Mouse (Mus musculus) spleen, adult 2 months (tissue): ENCODE measurements around the gene Sdf4. TPM values are rescaled to one million over a fixed set of nuclear protein-coding genes. Genes with fewer than 3 reads are reported as not detected.

Experiments used
- DNase-seq, 2 experiments: peaks; one replicate each; pipeline versions ENCODE4 v3.0.0 to v3.0.0-alpha.2; 2012 to 2021; ENCODE audit warnings: low spot score in 2 of 2, low read depth in 1 of 2
- H3K27ac ChIP-seq: fragments of 200-500 bp; 2 replicates; pipeline ENCODE4 v1.5.1; 2012; ENCODE audit warnings: low read length, inconsistent platforms; ENCODE audit not compliant: insufficient read depth
- H3K27me3 ChIP-seq: fragments of 200-500 bp; 2 replicates; pipeline ENCODE4 v1.6.1; 2012; ENCODE audit warnings: mild to moderate bottlenecking, moderate library complexity, low read length, inconsistent platforms; ENCODE audit not compliant: control insufficient read depth, insufficient read depth
- H3K36me3 ChIP-seq: fragments of 200-500 bp; 2 replicates; pipeline ENCODE4 v1.6.1; 2012; ENCODE audit warnings: mild to moderate bottlenecking, low read length, inconsistent platforms; ENCODE audit not compliant: control insufficient read depth, insufficient read depth
- H3K4me1 ChIP-seq: fragments of 200-500 bp; 2 replicates; pipeline ENCODE4 v1.6.1; 2011; ENCODE audit warnings: inconsistent platforms; ENCODE audit not compliant: control insufficient read depth, insufficient read depth, insufficient read length
- H3K4me3 ChIP-seq: fragments of 200-500 bp; 2 replicates; pipeline ENCODE4 v1.5.1; 2011; ENCODE audit warnings: mild to moderate bottlenecking, inconsistent platforms; ENCODE audit not compliant: insufficient read depth, insufficient read length; ENCODE audit errors: extremely low read depth
- CTCF ChIP-seq: fragments of 200-500 bp; IDR thresholded peaks from 2 replicates; pipeline ENCODE4 v1.5.1; 2011; ENCODE audit warnings: mild to moderate bottlenecking, inconsistent platforms; ENCODE audit not compliant: insufficient read depth, insufficient read length, insufficient replicate concordance; ENCODE audit errors: extremely low read depth
- POLR2A ChIP-seq: fragments of 200-500 bp; IDR thresholded peaks from 2 replicates; pipeline ENCODE4 v1.6.1; 2011; ENCODE audit warnings: low read depth, low read length, inconsistent platforms
- WGBS: fragments of 180-500 bp; shearing (Covaris S2); methylation state at CpG from one replicate; pipeline ENCODE4 v1.1.7; 2018; 5-methylcytosine and 5-hydroxymethylcytosine counted together
- polyA plus RNA-seq: library from polyadenylated mRNA; depleted of rRNA; stranded (reverse); fragments of >200 nt; gene quantifications from 2 replicates; pipeline ENCODE4 v1.2.3, GENCODE M21; 2012; rRNA removed

The Sdf4 gene
- polyA plus RNA-seq, 1 experiment: 33.5 TPM

DNA sequence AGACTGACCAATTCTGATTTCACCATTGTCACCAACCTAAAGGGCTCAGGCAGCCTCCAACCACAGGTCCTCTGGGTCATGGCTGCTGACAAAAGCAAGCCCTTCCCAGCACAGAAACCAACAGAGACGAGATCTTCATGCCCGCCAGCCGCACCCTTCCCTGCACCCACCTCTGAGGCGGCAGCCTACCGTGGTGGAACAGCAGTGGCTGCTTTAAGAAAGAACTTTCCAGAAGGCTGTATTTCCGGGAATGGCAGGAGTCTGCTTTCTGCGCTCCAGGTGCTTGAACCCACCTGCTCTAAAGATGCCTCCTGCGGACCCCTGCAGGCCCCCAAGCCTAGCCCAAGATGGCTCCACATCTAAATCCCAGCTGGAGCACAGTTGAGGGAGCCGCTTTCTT, 66.2 kb downstream of the Sdf4 start:
- no peak overlapping the region for H3K27ac ChIP-seq
- no peaks in the 10 kb centered on the region for H3K4me1 ChIP-seq
- no peak for DNase-seq
- no peaks in the 10 kb centered on the region for H3K27me3 ChIP-seq
- TF ChIP-seq CTCF (no peak), POLR2A (no peak)
- no peak overlapping the region for H3K4me3 ChIP-seq
- 87% methylated on average over 9 of the region's 9 CpGs for WGBS
- no peaks in the 10 kb centered on the region for H3K36me3 ChIP-seq

DNA sequence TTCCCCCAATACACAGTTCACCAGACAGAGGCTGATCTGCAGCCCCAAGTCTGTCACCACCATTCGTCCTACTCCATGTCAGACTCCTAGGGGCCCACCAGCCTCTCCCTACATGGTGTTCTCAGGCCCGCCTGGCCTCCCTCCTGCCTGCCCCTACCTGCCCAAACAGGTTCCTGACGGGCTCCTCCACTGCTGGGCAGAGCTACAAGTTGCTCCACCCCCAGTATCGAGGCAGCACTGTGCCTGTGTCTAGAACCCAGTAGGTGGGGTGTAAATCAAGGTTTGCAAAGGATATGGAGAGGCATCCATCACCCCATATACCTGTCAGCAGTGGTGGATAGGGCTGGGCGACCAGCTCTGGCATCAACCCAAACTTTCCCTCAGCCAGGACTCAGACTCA, 66.6 kb downstream of the Sdf4 start, which contains the start of gene Ttll10:
Gene Ttll10, minus strand, starts transcription at position 154 of the 400 bp plus-strand sequence.
- no peak within 1 kb of the TSS for H3K4me3 ChIP-seq
- WGBS: 76% methylated on average over 5 of the region's 5 CpGs
- H3K4me1 ChIP-seq: no peaks in the 10 kb centered on the region
- no peaks in the 10 kb centered on the region for H3K27me3 ChIP-seq
- H3K27ac ChIP-seq: no peak within 1 kb of the TSS
- no peak for DNase-seq
- TF ChIP-seq POLR2A (no peak), CTCF (no peak)
- H3K36me3 ChIP-seq: no peaks in the 10 kb centered on the region

DNA sequence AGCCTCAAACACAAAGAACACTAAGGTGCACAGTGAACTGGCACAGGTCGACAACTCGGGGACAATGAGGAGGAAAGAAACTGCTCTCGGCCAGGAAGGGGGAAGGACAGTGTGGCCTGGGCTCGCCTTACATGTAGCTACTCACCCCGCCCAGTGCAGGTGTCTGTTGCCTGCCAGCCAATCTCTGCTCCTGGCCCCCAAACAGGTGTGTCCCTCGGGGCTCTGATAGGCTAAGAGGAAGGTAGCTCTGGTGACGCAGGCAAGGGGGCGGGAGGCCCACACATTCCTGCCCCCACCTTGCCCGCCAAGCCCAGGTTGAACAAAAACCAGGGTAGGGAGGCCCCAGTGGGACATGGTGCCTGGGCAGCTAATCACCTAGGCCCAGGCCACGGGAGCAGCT, 67.0 kb downstream of the Sdf4 start:
- TF ChIP-seq CTCF (no peak), POLR2A (no peak)
- Histone ChIP-seq H3K27ac (no peak overlapping the region), H3K4me1 (no peaks in the 10 kb centered on the region), H3K4me3 (no peak overlapping the region), H3K27me3 (no peaks in the 10 kb centered on the region), H3K36me3 (no peaks in the 10 kb centered on the region)
- 72% methylated on average over 10 of the region's 10 CpGs for WGBS
- DNase-seq: no peak

Other genes with a start within 250 kb of the Sdf4 start
- gene Atad3a, start 231.8 kb upstream of the Sdf4 start, polyA plus RNA-seq: 59.9 and 91.6 TPM in 2 replicates
- gene Vwa1, start 218.2 kb upstream of the Sdf4 start, polyA plus RNA-seq: 21.5 and 24.3 TPM in 2 replicates
- 0.06 and 0.16 TPM in 2 replicates for gene Tmem88b, start 207.0 kb upstream of the Sdf4 start, polyA plus RNA-seq
- gene Ankrd65, start 202.4 kb upstream of the Sdf4 start, polyA plus RNA-seq: 0.25 and 0.49 TPM in 2 replicates
- gene Mrpl20, start 190.0 kb upstream of the Sdf4 start, polyA plus RNA-seq: 23.3 and 31.4 TPM in 2 replicates
- gene Ccnl2, start 180.4 kb upstream of the Sdf4 start, polyA plus RNA-seq: 56.2 and 57.9 TPM in 2 replicates
- 88.7 and 144 TPM in 2 replicates for gene Aurkaip1, start 161.6 kb upstream of the Sdf4 start, polyA plus RNA-seq
- gene Mxra8, start 153.2 kb upstream of the Sdf4 start, polyA plus RNA-seq: 73.6 and 118 TPM in 2 replicates
- gene Dvl1, start 145.5 kb upstream of the Sdf4 start, polyA plus RNA-seq: 98.5 and 132 TPM in 2 replicates
- 0.95 and 1.2 TPM in 2 replicates for gene Tas1r3, start 129.5 kb upstream of the Sdf4 start, polyA plus RNA-seq
- gene Cptp, start 123.4 kb upstream of the Sdf4 start, polyA plus RNA-seq: 18.9 and 19.8 TPM in 2 replicates
- gene Ints11, start 123.3 kb upstream of the Sdf4 start, polyA plus RNA-seq: 31.8 and 36.3 TPM in 2 replicates
- gene Pusl1, start 101.1 kb upstream of the Sdf4 start, polyA plus RNA-seq: 48.8 and 70.1 TPM in 2 replicates
- gene Acap3, start 101.0 kb upstream of the Sdf4 start, polyA plus RNA-seq: 29.1 and 31.9 TPM in 2 replicates
- 53.6 and 113 TPM in 2 replicates for gene Ube2j2, start 49.0 kb upstream of the Sdf4 start, polyA plus RNA-seq
- gene C1qtnf12, start 30.6 kb upstream of the Sdf4 start, polyA plus RNA-seq: 21.6 and 50.1 TPM in 2 replicates
- gene B3galt6, start 223 bp upstream of the Sdf4 start, polyA plus RNA-seq: 4.9 and 7.6 TPM in 2 replicates
- gene Tnfrsf4, start 21.0 kb downstream of the Sdf4 start, polyA plus RNA-seq: 20.7 and 34.3 TPM in 2 replicates
- 29.9 and 38.2 TPM in 2 replicates for gene Tnfrsf18, start 33.3 kb downstream of the Sdf4 start, polyA plus RNA-seq
- 0.07 TPM in 1 of 2 replicates, not detected in the other for gene Ttll10, start 66.5 kb downstream of the Sdf4 start, polyA plus RNA-seq
- 31.5 and 38.4 TPM in 2 replicates for gene 9430015G10Rik, start 117.1 kb downstream of the Sdf4 start, polyA plus RNA-seq
- gene Rnf223, start 137.6 kb downstream of the Sdf4 start, polyA plus RNA-seq: 0.55 and 0.67 TPM in 2 replicates
- 21.2 and 23.8 TPM in 2 replicates for gene Agrn, start 204.6 kb downstream of the Sdf4 start, polyA plus RNA-seq
- 25.2 and 32.2 TPM in 2 replicates for gene Isg15, start 207.9 kb downstream of the Sdf4 start, polyA plus RNA-seq
- 10.6 TPM in 2 replicates for gene AW011738, start 210.4 kb downstream of the Sdf4 start, polyA plus RNA-seq
- gene Perm1, start 223.0 kb downstream of the Sdf4 start, polyA plus RNA-seq: 0.87 and 1.0 TPM in 2 replicates
- gene Plekhn1, start 242.0 kb downstream of the Sdf4 start, polyA plus RNA-seq: 54.7 and 62.7 TPM in 2 replicates
- 83.1 and 103 TPM in 2 replicates for gene Noc2l, start 243.1 kb downstream of the Sdf4 start, polyA plus RNA-seq